Mouse (Mus musculus) liver, adult 2 months (tissue): ENCODE data around the gene Rhod.

Experiments used
- CTCF ChIP-seq: fragments of 200-500 bp; IDR thresholded peaks from 2 replicates; pipeline ENCODE4 v1.5.1; 2011; ENCODE audit warnings: low read depth, low read length, control low read depth
- POLR2A ChIP-seq: fragments of 200-500 bp; IDR thresholded peaks from 2 replicates; pipeline ENCODE4 v1.6.1; 2011; ENCODE audit warnings: low read length, control low read depth; ENCODE audit not compliant: insufficient read depth; ENCODE audit errors: extremely low read depth

GRCm38 (mm10) chr19:4384322-4384721 is 54.9 kb downstream of the Rhod start:
- TF ChIP-seq CTCF = peak; percentile 7; the same call in 1 of the 2 replicates
- TF ChIP-seq POLR2A = no peak
